Mouse (Mus musculus) kidney, postnatal 14 days (tissue): ENCODE data around the gene Atp6v1a.

Experiments used
- DNase-seq: peaks from one replicate; pipeline ENCODE4 v3.0.0; 2022; ENCODE audit warnings: mixed read lengths

Gene Atp6v1a

DNA sequence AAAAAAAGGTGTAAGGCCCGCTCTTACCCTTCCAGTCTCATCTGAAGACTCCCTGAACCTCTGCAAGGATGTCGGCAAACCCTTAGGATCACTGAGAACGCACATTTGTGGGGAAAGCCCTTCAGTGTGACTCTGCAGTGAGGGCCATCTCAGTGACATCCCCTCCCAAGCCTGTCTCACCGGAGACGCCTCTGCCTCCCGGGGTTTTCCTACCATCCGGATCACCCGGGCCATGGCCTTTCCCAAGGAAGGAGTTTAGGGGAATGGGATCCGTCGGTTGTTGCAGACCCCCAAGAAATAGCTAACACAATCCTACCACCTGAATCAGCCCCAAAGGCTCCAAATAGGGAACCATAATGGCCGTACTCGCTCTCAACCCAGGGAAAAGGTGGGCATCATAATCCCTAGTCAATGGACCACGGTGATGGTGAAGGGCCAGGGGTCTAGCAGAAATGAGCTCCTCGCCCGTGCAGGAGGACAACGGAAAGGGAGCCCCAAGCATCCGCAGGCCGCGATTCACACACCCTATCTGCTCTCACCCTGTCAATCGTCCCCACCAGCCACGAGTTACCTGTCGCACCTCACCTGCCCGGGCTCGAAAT is 1.0 kb downstream of the Atp6v1a start:
- no peak for DNase-seq

- DNase-seq, result peak; percentile 54
These were observed 2.9 kb downstream of the Atp6v1a start for GRCm38 (mm10) chr16:44136511-44137021.

GRCm38 (mm10) chr16:44133187-44133586 is 6.3 kb downstream of the Atp6v1a start:
- no peak for DNase-seq

DNA sequence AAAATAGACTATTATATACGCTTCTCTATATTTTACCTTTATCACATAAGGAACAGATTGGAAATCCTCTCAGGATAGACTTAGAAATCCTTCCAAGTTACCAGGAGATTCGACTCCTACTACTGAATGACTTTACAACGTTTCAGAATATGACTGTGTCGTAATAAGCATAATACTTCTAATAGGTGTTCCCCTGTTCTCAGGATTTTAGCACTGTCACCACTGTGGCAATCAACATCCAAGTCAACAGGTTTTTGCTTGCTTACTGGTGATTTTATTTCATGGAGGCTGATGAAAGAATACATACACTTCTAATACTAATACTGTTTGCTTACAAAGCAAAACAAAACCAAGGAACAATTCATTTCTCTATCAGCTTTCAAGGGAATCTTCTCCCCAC is 7.2 kb downstream of the Atp6v1a start:
- no peak for DNase-seq

GRCm38 (mm10) chr16:44126437-44126836 is 13.1 kb downstream of the Atp6v1a start:
- peak; percentile 11 for DNase-seq

- DNase-seq, result no peak
These were observed 14.1 kb downstream of the Atp6v1a start for GRCm38 (mm10) chr16:44125436-44125835.

GRCm38 (mm10) chr16:44124713-44125112 is 14.8 kb downstream of the Atp6v1a start:
- no peak for DNase-seq

DNA sequence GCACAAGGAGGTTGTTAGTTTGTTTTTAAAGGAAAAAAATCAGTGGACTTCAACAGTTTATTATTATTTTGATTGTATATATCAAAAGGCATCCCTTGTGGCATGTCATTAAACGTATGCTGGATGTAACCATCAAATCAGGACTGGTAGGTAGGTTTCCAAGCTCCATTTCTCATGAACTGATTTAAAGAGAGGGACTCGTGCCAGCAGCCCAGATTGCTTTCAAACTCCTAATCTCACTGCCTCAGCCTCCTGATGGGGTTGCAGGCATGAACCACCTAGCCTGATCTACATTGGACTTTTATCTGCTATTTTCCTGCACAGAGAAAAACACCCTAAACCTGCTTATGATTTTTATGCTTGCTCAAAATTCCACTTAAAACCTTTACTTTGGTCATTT is 15.7 kb downstream of the Atp6v1a start:
- no peak for DNase-seq

DNA sequence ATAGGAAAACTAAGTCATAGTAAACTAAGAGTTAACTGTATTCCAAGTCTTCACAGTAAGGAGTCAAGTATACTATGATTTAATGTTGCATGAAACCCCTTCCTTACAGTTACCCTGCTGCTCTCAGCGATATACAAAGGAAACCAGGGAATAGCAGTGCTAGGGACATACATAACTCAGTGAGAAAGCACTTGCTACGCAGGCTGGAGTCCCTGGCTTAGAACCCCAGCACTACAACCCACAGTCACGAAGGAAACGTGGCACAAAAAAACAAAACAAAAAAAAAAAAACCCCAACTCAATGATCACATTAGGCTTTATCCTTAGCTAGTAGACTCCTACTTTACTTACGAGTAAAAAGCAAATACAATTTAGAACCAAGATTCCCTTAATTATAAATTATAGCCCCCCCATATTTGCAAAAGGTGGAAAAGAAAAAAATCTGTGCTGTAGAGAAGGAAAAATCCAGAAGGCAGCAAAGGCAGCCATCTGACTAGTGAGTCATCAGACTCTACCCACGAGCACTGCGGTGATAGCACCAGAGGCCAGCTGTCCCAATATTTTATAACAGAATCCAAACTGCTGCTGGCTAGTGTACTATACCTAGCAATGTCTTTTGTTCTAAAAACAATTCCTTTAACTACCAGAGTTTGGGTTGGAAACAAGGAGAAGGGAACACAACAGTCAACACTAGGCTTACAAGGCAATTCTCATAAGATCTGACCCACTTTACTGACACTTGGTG is 16.4 kb downstream of the Atp6v1a start:
- DNase-seq, result no peak

DNA sequence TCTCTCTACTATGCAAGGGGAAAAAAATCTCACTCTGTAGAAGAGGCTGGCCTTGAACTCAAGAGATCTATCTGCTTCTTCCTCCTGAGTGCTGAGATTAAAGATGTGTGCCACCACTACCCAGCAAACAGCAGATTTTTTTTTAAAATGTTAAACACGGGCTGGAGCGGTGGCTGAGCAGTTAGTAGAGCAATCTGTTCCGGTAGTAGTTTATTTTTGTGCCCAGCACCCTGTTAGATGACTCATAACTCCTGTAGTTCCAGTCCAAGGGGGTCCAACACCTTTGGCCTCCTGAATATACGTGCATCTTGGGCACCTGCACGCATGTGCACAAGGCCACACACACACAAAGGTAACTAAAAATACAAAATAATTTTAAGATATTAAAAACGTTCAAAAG is 16.9 kb downstream of the Atp6v1a start:
- DNase-seq, result no peak

DNA sequence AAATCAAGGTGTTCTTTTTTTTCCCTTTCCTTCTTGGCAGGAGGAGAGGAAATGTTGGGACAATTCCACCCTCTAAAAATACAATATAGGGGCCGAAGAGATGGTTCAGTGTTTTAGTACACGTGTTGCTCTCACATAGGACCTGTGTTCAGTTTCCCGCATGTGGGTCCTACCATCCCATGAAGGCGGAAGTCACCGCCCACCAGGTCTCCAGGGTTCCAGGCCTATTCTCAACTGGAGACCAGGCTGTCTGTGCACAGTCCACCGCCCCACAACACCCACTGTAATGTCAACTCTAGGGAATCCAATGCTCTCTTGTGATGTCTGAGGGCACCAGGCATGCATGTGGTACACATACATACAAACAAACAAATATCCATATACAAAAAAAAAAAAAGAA is 17.4 kb downstream of the Atp6v1a start:
- no peak for DNase-seq

DNA sequence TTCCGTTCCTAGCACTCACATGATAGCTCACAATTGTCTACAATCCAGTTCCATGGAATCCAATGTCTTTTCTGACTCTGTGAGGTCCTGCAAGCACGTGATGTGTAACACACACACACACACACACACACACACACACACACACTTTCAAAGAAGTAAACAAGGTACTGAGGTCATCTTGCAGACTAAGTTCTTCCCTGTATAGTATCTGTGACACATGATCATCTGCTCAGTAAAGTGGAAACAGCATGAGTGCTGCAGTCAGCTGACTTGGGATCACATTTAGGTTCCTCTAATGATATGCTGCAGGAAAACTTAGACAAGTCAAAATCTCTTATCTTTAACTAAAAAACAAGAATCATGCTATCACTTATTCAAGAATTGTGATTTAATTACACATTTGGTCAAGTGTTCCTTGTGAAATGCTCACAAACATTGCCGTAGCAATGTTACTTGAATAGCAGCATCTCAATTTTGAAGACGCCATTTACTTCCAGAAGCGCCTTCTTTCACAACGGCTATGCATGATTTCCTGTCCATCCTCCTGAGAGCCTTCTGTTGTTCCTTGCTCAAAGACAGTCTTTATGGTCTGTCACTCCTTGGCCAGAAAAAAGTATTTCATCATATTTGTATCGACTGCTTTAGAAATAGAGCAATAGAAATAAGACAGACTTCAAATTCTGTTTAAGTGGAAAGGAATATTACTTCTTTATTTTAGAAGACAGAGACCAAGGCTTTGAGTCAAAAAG is 19.6 kb downstream of the Atp6v1a start:
- no peak for DNase-seq

DNA sequence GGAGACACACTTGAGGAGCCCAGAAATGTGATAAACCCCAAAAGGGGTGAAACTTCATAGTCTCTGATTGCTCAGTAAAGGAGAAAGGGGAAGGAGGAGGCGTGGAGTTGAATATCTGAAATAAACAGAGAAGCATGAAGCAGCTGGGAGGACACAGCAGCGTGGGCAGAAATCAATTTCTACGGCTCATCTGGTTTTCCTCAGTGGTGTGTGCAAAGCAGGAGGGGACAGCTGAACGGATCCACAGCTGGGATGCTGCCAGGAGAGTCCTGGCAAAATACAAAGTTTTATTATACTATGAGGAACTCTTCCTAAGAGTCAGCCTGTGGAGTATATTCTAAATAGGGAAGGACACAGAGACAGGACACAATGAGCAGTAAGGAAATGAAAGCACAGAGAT is 30.5 kb downstream of the Atp6v1a start:
- no peak for DNase-seq

DNA sequence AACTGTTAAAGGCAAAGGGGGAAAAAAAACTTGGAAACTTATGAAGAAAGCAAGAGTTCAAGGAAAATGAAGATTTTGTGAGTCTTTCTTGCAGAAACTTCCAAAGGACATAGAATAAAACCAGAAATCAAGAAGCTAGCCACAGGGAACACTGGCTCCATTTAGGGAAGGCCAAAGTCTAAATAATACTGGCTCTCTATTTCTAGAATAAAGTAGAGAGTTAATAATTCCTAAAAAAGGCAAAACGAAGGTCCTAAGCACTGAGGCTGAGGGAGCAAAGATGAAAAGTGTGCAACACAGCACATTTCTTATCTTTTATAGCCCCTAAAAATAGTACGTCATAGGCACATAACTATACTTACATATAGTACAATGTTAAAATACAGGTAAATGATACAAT is 34.3 kb downstream of the Atp6v1a start:
- DNase-seq, result no peak

DNA sequence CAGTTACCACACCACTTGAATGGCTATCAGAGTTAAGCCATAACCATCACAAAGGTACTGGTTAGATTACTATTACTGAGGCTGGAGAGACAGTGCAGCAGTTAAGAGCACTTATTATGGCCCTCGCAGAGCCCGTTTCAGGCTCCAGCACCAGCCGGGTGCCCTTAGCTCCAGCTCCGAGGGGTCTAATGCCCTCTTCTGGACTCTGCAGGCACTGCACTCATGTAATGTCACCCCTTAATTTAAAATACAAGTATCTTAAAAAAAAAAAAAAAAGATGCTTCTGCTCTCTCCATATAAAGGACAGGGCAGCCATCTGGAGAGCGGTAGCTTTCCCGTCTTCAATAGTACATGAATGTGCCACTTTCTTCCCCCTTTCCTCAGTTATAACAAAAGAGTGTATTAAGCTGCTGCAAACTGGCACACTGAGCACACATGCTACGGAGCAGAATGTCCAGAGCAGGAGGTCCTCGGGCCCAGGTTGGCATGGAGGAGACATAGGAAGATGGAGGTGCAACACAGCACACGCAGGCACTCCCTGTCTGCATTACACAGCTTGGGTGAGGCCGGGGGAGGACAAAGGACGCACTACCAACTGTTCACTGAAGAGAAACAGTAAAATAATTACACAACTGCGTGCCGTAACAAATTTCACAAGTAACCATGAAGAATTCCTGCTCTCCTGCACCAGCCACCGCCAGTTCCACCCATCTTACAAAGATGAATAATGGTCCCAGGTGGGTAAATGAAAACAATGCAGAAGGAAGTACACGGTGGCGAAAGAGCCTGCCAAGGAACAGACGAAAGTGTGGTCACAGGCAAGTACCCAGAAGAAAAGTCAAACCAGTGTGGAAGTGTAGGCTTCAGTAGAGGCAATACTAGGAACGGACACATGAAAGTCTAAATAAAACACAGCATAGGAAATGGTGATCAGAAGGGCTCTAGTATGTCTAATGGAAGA is 35.4 kb downstream of the Atp6v1a start:
- no peak for DNase-seq

DNA sequence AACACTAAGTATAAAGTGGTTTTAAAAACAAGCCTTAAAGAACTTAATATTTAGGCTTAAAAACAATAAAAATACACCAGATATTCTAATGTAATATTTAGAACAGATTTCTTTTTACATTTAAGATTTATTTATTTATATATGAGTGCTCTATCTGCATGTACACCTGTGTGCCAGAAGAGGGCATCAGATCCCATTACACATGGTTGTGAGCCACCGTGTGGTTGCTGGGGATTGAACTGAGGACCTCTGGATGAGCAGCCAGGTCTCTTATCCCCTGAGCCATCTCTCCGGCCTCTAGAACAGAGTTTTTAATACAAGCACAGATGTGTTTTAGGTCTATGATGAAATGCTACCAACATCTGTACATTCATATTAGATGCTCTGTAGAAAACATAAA is 36.6 kb downstream of the Atp6v1a start:
- no peak for DNase-seq

DNA sequence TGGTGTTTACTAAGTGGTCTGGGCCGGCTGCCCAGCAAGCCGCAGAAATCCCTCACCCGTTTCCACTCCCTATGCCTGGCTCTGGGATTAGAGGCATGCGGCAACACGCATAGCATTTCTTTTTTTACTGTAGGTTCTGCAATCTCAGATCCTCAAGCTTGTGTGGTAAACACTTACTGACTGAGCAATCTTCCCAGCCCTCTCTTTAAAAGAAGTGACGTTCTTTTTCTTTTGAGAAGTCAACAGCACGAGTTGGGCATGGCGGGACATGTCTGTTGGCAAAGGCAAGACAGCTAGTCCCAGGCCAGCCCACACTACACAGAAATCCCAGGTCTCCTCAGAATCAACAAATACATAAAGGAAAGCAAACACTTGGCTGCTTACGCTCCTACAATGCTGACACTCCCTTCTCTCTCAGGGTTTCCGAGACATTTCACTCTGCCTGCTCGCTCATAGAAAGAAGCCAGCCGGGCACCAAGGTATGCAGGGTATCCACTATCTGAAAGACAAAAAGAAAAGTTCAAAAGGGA is 38.3 kb downstream of the Atp6v1a start:
- DNase-seq, result no peak

DNA sequence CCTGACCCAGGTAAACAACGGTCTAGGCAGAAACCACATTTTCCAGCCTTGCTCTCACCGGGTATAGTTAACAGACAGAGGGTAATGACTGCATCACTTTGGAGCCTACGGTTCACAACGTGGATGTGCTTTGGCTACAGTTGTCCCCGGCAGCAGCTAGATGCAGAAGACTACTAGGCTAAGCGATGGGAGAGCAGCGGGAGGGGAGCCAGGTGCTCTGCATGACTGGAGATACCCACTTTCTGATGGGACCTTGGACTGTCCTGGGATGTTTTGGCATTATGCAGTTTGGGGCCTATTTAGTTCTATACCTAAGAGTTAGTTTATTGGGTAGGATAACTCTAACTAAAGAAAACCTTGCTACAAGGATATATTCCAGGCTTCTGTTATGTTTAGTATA is 40.1 kb downstream of the Atp6v1a start:
- DNase-seq, result peak; percentile 21

DNA sequence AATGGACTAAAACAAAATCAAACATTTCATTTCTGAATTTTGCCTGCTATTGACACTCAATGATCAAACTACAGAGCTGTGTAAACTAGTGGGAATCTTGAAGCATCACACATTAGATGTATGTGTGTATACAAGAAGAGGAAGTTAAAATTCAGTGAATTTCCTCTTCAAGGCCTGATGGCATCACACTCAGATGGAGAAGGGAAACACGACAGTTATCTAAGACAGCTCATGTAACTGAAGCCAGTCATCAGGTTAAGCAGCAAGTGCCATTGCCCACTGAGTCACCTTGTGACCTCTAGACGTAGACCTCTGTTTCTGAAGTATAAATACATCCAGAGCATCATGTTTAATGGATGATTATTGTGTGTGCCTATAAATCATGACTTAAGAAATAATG is 51.9 kb downstream of the Atp6v1a start:
- DNase-seq, result no peak

- peak; percentile 76 for DNase-seq
These were observed 76.2 kb downstream of the Atp6v1a start, which contains the start of gene Gramd1c for GRCm38 (mm10) chr16:44063025-44063894. TSS of gene Gramd1c (minus strand) at chr16:44063345.

DNA sequence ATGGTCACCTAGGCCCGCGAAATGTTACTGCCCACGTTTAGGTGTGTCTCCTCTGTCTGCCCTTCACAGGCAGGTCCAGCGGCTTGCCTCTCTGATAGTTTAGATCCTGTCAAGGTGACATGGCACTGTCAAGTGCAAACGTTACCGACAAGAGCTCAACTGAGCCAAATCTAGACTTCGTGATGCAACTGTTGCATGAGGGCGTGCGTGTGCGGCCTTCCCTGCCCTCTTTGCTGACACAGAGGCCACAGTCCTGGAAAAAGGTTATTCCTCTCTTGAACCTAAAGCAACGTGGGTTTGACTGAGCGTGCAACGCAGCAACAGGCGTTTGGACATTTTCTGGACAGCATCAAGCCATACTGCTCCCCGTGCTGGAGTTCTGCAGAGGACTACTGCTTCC is 78.2 kb downstream of the Atp6v1a start:
- DNase-seq, result no peak
